Mouse (Mus musculus): Measurements from ENCODE around the gene Moxd1.
"Not testable (repeated sequence)": the region's sequence is repeated elsewhere in the genome, so short reads cannot be mapped to it uniquely, and the experiment has no call there.

The Moxd1 gene

DNA sequence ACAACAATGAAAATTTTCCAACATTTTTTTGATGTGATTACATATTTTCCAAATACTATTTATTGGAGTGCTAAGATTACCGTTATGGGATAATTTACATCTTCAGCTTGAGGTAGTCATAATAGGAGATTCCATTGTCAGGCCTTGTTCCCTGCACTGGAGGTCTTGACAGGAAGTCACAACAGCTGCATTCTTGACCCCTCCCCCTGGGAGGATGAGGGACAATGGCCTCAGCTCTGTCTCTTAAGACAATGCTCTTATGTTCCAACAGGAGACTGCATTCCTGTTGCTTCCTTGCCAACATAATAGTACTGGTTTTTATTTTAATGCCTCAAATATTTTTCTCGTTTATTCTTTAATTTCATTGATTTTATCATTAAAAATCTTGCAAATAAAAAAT lies 44.2 kb downstream of the Moxd1 start:
- DNase-seq (ENCODE audit: low spot score in 2 of 2) = no peak

DNA sequence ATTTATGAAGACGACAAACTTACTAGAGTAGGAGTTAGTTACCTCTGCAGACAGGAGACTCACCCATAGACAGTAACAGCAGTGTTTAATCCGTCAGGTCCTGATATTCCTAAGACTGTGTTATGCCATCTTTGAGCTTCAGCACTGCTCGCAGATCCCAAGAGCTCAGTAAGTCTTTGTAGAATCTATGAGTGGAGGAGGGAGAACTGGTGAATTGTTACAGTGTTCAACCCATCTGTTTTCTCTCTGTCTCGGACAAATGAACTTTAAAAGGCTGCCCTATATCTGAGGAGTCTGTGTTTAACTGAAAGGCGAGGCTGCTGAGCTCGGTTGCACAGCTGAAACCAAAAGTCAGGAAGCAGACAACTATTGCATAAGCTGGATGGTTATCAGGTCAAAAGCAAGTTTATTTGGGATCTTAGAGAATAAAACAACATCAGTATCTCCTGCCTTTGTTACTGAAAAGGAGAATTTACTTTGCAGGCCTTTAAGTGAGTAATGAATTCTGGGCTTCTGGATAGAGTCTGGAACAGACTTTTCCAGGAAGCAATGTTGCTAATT lies 47.8 kb downstream of the Moxd1 start:
- DNase-seq (ENCODE audit: low spot score in 2 of 2) = no peak

GRCm38 (mm10) chr10:24276211-24276610 lies 52.9 kb downstream of the Moxd1 start:
- no peak for DNase-seq (ENCODE audit: low spot score in 2 of 2)

- no peak for DNase-seq (ENCODE audit: low spot score in 2 of 2)
Observed at GRCm38 (mm10) chr10:24282650-24283049, 59.3 kb downstream of the Moxd1 start.

DNA sequence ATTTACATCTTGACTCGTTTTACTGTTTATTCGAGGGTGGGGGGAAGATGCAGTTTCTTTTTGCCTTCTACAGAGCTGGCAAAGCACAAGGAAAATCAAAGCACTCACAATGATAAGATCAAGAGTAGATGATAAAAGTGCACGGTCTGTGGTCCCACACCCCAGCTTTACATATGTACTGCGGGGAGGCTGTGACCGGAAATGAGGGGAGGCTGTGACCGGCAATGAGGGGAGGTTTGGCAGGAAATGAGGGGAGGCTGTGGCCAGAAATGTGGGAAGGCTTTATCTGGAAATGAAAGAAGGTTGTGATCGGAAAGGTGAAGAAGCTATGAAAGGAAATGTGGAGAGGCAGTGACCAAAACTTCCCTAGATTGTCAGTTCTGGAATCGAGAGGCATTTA lies 68.3 kb downstream of the Moxd1 start:
- no peak for DNase-seq (ENCODE audit: low spot score in 2 of 2)

DNA sequence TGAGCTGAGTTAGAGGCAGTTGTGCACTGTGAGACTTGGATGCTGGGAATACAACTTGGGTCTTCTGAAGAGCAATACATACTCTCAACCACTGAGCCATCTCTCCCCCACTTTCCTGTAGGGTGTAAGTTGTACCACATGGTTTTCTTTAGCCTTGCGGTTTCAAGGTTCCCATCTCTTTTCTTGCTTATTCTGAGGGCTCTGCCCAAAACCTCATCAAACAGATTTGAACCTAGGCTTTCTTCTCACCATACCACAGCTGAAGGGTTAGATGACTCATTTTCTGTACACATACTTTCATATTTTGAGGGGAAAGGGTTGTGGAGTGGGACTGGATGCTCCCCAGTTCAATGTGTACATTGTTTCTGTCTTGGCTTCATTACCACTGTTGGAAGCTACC lies 69.4 kb downstream of the Moxd1 start:
- no peak for DNase-seq (ENCODE audit: low spot score in 2 of 2)

- no peak for DNase-seq (ENCODE audit: low spot score in 2 of 2)
Observed at GRCm38 (mm10) chr10:24296608-24297007, 73.3 kb downstream of the Moxd1 start.

DNA sequence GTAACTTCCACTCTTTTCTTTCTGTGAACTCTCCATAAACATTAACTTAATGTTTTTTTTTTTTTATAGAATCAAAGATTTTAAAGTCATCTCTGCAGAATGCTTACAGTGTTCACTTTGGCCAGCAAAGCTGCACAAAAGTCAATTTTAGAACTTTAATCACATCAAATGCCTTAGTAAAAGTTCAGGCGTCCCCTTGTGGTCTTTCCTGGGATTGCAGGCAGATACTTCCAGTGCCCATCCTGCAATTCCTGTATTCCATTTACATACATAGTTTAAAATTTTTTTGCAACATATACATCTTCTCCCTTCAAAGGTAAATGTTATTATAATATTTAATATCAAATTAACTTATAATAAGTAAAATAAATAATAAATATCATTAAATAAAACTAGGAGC lies 74.5 kb downstream of the Moxd1 start:
- peak in 1 of 2 experiments; percentile 38 for DNase-seq (ENCODE audit: low spot score in 2 of 2)

DNA sequence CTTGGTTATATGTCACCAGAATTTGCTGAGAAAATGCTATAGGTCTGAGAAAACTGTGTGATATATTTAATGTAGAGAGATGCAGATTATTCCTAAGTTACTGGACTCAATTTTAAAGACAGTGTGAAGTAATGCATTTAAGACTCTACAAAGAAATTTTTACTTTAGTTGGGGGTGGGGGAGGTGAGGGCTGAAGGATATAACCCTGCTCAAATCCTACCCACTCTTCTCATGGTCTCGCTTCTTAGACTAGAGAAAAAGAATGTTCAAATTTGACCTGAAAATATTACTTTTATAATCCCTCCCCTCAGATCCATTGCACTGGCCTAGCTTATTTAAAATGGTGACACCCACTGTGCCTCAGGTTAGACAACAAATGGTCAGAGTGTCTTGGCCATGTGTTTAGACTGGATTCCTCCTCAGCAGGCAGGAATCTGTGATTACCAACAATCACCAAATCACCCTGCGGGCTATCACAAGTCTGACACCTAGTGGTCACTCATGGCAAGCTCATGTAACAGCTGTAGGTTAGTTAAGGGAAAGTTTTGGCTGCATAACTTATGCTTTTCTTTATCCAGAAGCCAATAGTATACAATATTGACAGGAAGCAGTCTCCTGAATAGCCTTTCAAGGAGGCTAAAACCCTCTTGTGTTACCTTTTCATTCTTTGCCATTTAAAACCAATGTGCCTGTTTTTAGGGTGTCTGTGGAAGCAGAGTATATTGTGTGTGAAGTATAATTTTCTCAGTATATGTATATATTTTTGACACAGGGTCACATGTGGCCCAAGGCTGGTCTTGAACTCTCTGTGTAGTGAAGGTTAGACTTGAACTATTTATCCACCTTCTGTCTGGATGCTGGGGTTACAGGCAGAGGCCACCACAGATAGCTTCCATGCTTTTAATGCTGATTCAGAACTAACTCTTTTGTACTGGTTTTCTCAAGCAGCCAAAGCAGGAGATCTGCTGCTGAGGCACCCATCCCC lies 75.2 kb downstream of the Moxd1 start:
- peak; percentile 9 to 60 for DNase-seq (ENCODE audit: low spot score in 2 of 2)

- DNase-seq (ENCODE audit: low spot score in 2 of 2) = peak; percentile 12 to 69
Observed at GRCm38 (mm10) chr10:24312191-24312611, 88.9 kb downstream of the Moxd1 start.

DNA sequence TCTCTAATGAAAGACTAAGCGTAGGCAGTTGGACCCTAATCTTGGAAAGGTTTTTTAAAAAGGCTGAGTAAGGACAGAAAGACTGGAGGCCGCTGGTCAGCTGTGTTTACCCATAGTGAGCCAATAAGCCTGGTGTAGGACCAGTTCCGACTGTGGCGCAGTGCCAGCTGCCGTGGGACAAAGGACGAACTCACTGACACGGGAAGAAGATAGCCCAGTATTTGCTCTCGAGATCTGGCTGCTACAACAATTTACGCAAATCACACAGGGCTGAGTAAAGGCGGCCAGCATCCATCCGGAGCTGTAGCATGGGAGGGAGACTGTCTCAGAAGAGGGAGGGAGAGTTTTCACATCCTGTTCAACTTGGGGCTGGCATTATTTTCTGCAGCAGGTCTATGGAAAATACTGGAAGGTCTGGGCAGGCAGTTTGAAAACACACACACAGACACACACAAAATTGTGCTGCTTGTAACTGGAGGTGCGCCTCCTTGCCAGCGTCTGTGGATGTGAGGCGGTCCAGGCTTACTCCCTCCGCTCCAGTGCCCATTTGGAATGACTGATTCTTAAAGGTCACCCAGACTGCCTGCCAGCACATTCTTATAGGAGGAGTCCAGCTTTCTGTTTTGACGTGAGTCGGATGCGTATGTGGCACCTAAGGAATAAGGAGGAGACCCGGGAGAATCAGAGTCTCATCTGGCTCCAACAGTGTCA lies 94.0 kb downstream of the Moxd1 start:
- no peak for DNase-seq (ENCODE audit: low spot score in 2 of 2)

DNA sequence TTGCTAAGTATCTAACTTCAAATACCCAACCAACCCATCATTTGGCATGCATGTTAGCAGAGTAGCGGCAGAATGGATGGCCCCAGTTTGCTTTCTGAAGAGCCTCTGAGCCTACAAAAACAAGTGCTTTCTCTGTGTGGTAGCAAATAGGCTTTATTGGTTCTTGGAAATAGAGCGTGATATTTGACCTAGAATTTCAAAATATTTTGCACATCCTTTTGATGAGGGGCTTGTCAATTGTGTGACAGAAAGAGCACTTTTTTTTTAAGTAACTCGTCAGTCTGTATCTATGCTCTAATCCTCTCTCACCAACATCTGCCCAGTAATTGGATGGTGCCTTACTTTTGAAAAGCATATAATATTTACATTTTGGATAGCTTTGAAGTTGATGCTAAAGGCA lies 97.0 kb downstream of the Moxd1 start:
- DNase-seq (ENCODE audit: low spot score in 2 of 2) = no peak

GRCm38 (mm10) chr10:24323066-24323465 lies 99.7 kb downstream of the Moxd1 start:
- DNase-seq (ENCODE audit: low spot score in 2 of 2) = no peak

GRCm38 (mm10) chr10:24327265-24327664 lies 103.9 kb downstream of the Moxd1 start:
- not testable (repeated sequence) for DNase-seq (ENCODE audit: low spot score in 2 of 2)

- no peak for DNase-seq (ENCODE audit: low spot score in 2 of 2)
Observed at GRCm38 (mm10) chr10:24332799-24333198, 109.5 kb downstream of the Moxd1 start.

DNA sequence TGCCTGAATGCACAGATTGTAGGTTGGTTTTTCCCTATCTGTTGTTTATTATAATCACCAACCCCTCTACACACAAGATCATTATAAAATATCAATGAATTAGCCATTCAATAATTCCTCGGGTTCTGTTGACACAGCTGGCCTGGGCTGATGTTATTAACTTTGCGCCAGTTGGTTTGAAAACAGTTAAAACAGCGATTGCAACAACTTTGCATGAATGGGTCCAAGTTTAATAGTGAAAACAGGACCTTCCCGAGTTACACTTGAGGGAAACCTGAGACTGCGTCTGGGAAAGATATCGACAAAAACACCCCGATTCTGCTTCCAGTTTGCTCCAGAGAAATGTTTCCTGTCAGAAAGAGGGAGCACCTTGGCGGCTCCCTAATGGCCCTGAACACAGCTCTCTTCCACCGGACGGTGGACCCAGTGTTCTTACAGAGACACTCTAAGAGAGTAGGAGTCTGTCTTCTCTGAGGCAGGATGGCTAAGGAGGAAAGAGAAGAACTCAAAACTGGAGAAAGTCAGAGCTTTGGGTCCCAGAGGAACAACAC lies 116.4 kb downstream of the Moxd1 start:
- no peak for DNase-seq (ENCODE audit: low spot score in 2 of 2)

GRCm38 (mm10) chr10:24340551-24341213 lies 117.4 kb downstream of the Moxd1 start:
- no peak for DNase-seq (ENCODE audit: low spot score in 2 of 2)

DNA sequence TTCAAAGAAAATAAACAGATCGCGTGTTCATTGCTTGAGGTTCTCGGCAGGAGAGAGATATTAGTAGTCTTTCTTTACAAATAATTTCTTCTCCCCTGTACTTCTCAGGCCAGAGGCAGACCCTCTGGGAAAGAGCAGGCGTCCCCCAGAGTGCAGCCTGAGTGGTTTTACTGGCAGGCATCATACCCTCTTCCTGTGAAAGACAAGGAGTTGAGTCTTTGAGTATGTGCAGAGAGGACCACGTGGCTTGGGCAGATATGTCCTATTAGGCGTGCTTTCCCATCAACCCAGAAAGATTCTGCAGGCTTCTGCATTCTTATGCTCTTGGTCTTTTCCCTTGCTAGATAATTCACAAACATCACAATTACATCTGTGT lies 117.9 kb downstream of the Moxd1 start:
- no peak for DNase-seq (ENCODE audit: low spot score in 2 of 2)

DNA sequence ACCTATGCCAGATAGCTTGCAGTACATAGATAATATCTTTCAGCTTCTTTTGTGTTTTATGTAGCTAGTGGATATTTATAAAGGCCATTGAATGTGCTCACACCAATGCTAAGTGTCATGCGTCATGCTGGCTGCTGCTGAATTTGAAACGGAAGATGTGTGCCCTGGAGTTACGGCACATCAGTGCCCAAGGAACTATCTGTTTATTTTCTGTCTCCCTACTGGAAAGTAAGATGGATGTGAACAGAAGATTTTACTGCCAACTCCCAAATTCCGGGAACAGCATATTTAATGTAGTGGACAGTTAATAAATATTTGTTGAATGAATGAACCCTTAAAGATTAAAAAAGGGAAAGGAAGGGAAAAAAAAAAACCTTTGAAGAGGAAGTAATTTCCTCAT lies 119.8 kb downstream of the Moxd1 start:
- no peak for DNase-seq (ENCODE audit: low spot score in 2 of 2)

All from spleen, postnatal 10 days (tissue).